Mouse (Mus musculus) myocyte (in vitro differentiated cells): Measurements from ENCODE around the gene Spatc1l. TPM values are rescaled to one million over a fixed set of nuclear protein-coding genes. Genes with fewer than 3 reads are reported as not detected.

Experiments used
- H3K27me3 ChIP-seq: one replicate; pipeline ENCODE4 v1.6.1; 2011; ENCODE audit not compliant: control insufficient read depth, insufficient read depth, insufficient read length
- H3K36me3 ChIP-seq: one replicate; pipeline ENCODE4 v1.6.1; 2011; ENCODE audit not compliant: control insufficient read depth, insufficient read depth
- H3K4me2 ChIP-seq: one replicate; pipeline ENCODE4 v1.6.1; 2011; ENCODE audit warnings: low read depth, control low read depth
- H3K4me3 ChIP-seq: one replicate; pipeline ENCODE4 v1.5.1; 2011; ENCODE audit warnings: mild to moderate bottlenecking, control low read depth, moderate library complexity
- H3K79me2 ChIP-seq: one replicate; pipeline ENCODE4 v1.6.1; 2011; ENCODE audit not compliant: control insufficient read depth, insufficient read depth
- H3ac ChIP-seq: one replicate; pipeline ENCODE4 v1.6.1; 2011; ENCODE audit not compliant: control insufficient read depth, insufficient read length
- CEBPB ChIP-seq: IDR thresholded peaks from 2 replicates; pipeline ENCODE4 v1.6.1; 2011; ENCODE audit warnings: mild to moderate bottlenecking, moderate library complexity; ENCODE audit not compliant: poor library complexity, insufficient read depth, severe bottlenecking
- E2F4 ChIP-seq: IDR thresholded peaks from one replicate; pipeline ENCODE4 v1.6.1; 2011; ENCODE audit warnings: mild to moderate bottlenecking, control low read depth, moderate library complexity; ENCODE audit not compliant: insufficient read depth
- MAX ChIP-seq: IDR thresholded peaks from one replicate; pipeline ENCODE4 v1.6.1; 2011; ENCODE audit warnings: low read depth, mild to moderate bottlenecking, control low read depth
- MYOD1 ChIP-seq, 3 experiments: IDR thresholded peaks; one replicate each; pipeline ENCODE4 v1.6.1; 2011; ENCODE audit warnings: control low read depth in 2 of 3, low read depth in 2 of 3, mild to moderate bottlenecking in 2 of 3, moderate library complexity in 1 of 3; ENCODE audit not compliant: insufficient read length in 2 of 3, control insufficient read depth in 1 of 3
- MYOG ChIP-seq, 3 experiments: IDR thresholded peaks; one replicate each; pipeline ENCODE4 v1.6.1; 2011; ENCODE audit warnings: control low read depth in 2 of 3, low read depth in 2 of 3, mild to moderate bottlenecking in 2 of 3; ENCODE audit not compliant: insufficient read length in 2 of 3, control insufficient read depth in 1 of 3, insufficient read depth in 1 of 3
- POLR2A ChIP-seq: IDR thresholded peaks from one replicate; pipeline ENCODE4 v1.6.1; 2011; ENCODE audit warnings: low read depth, mild to moderate bottlenecking, control low read depth, moderate library complexity; ENCODE audit not compliant: insufficient read length
- POLR2AphosphoS2 ChIP-seq: IDR thresholded peaks from one replicate; pipeline ENCODE4 v1.6.1; 2011; ENCODE audit warnings: low read depth, control low read depth; ENCODE audit not compliant: insufficient read length
- REST ChIP-seq: IDR thresholded peaks from one replicate; pipeline ENCODE4 v1.6.1; 2011; ENCODE audit warnings: mild to moderate bottlenecking, control low read depth, moderate library complexity; ENCODE audit not compliant: insufficient read depth, insufficient read length
- SRF ChIP-seq: IDR thresholded peaks from one replicate; pipeline ENCODE4 v1.6.1; 2011; ENCODE audit warnings: low read depth; ENCODE audit not compliant: control insufficient read depth, insufficient read length
- TCF12 ChIP-seq: IDR thresholded peaks from one replicate; pipeline ENCODE4 v1.6.1; 2011; ENCODE audit warnings: mild to moderate bottlenecking, control low read depth; ENCODE audit not compliant: poor library complexity, insufficient read depth, severe bottlenecking
- TCF3 ChIP-seq: IDR thresholded peaks from one replicate; pipeline ENCODE4 v1.6.1; 2011; ENCODE audit warnings: low read depth, control low read depth; ENCODE audit not compliant: insufficient read length
- USF1 ChIP-seq: IDR thresholded peaks from one replicate; pipeline ENCODE4 v1.6.1; 2011; ENCODE audit warnings: low read depth, mild to moderate bottlenecking, control low read depth, moderate library complexity
- polyA plus RNA-seq: library from polyadenylated mRNA; unstranded; fragments of >200 nt; fragmentation: generic; extraction: Trizol; gene quantifications from one replicate; pipeline ENCODE4 v1.2.1, GENCODE M21; 2012; ENCODE audit warnings: missing spikeins

Gene Spatc1l
- not detected for polyA plus RNA-seq

DNA sequence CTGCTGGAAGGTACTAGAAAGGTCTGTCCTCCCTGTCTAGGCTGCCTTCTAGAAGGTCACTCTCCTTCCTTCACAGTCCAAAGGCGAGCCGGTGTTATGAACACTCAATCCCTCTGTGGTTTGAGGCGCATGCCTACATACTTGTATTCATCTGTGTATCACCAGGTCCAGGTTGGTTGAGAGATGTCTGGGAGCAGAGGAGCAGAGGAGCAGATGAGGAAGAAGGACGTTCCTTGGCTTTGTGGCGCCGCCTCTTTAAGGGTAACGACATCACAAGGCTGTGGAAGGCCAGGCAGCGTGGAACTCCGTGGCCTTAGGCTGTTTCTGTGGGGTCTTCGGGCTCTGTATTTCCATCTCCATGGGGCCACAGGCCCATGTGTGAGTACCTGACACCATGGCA, at the start of gene Spatc1l:
TSS of gene Spatc1l (plus strand) at position 301 of the 400 bp plus-strand sequence.
- Histone ChIP-seq H3ac (no peak within 1 kb of the TSS), H3K4me2 (no peak within 1 kb of the TSS), H3K27me3 (peaks cover 14% of the 10 kb centered on the region), H3K36me3 (no peaks in the 10 kb centered on the region), H3K4me3 (no peak within 1 kb of the TSS), H3K79me2 (no peaks in the 10 kb centered on the region)
- no peak for TF ChIP-seq CEBPB

DNA sequence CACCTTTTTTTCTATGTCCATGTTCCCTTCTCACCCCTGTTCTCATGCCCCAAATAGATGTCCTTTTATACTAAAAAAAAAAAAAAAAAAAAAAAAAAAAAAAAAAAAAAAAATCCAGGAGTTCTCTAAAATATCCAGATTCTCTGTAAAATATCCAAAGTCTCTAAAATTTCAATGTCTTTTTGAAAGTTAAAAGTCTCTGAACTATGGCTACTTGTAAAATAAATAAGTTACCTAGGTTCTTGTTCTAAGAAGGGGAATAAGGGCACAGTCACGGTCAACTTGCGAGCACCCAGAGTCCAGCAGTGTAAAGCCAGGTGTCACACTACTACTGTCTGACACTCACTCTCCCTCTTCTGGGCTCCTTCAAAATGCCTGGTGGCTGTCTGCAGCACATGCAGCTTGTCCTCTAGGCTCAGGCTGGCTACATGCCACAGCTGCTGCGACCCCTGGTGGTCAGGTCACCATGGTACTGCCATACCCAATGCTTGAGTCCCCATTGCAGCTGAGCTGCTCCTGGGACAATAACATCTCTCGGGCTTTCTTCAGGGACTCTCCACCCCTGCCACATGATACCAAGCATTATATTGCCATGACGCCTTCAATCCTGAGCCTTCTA, 49.0 kb upstream of the Spatc1l start:
- TF ChIP-seq REST = no peak
- no peak for TF ChIP-seq TCF12
- TF ChIP-seq TCF3 = no peak
- TF ChIP-seq MAX = no peak
- peak; percentile 24 for TF ChIP-seq SRF
- peak in 1 of 3 experiments; percentile 18 for TF ChIP-seq MYOG (IDR thresholded peaks at IDR 0.05; ENCODE audit: control insufficient read depth in 1 of 3, insufficient read depth in 1 of 3, insufficient read length in 2 of 3, low read depth in 2 of 3)
- TF ChIP-seq MYOD1 (IDR thresholded peaks at IDR 0.05; ENCODE audit: control insufficient read depth in 1 of 3, insufficient read length in 2 of 3, low read depth in 2 of 3) = peak in 1 of 3 experiments; percentile 44
- no peak for TF ChIP-seq USF1
- no peak for TF ChIP-seq CEBPB
- TF ChIP-seq POLR2A = no peak
- TF ChIP-seq POLR2AphosphoS2 = peak; percentile 22
- TF ChIP-seq E2F4 = no peak
- no peaks in the 10 kb centered on the region for H3K27me3 ChIP-seq
- H3K4me2 ChIP-seq = no peak overlapping the region
- peaks cover 25% of the 10 kb centered on the region for H3K36me3 ChIP-seq
- no peak overlapping the region for H3K4me3 ChIP-seq
- no peaks in the 10 kb centered on the region for H3K79me2 ChIP-seq
- no peak overlapping the region for H3ac ChIP-seq

DNA sequence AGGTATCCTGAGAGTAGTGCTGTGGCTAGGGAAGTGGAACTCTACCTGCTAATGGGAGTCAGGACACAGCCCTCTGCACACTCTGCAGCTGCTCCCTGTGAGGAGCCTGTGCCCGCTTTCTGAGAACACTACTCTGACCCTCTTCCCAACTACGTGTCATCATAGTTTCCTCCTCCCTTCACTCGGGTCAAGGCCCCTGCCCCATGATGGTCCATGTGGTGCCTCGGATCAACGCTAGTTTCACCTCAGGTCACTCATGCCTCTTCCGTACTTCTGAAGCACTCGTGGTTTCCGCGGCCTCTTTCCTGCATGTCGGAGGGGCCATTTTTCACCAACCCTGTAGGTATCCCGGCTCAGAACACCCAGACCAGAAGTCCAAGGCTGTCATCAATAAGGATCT, 31.1 kb upstream of the Spatc1l start:
- H3K36me3 ChIP-seq = peaks cover 13% of the 10 kb centered on the region
- H3K4me2 ChIP-seq = peak overlapping the region; percentile 95
- no peaks in the 10 kb centered on the region for H3K27me3 ChIP-seq
- H3ac ChIP-seq = peak overlapping the region; percentile 1
- TF ChIP-seq CEBPB (no peak), SRF (no peak), TCF12 (no peak), MYOD1 (IDR thresholded peaks at IDR 0.05; ENCODE audit: control insufficient read depth in 1 of 3, insufficient read length in 2 of 3, low read depth in 2 of 3) (no peak), REST (no peak), POLR2A (no peak), MYOG (IDR thresholded peaks at IDR 0.05; ENCODE audit: control insufficient read depth in 1 of 3, insufficient read depth in 1 of 3, insufficient read length in 2 of 3, low read depth in 2 of 3) (no peak), POLR2AphosphoS2 (no peak), MAX (no peak), TCF3 (no peak), E2F4 (no peak)
- peaks cover 39% of the 10 kb centered on the region for H3K79me2 ChIP-seq
- H3K4me3 ChIP-seq = peak overlapping the region; percentile 72

DNA sequence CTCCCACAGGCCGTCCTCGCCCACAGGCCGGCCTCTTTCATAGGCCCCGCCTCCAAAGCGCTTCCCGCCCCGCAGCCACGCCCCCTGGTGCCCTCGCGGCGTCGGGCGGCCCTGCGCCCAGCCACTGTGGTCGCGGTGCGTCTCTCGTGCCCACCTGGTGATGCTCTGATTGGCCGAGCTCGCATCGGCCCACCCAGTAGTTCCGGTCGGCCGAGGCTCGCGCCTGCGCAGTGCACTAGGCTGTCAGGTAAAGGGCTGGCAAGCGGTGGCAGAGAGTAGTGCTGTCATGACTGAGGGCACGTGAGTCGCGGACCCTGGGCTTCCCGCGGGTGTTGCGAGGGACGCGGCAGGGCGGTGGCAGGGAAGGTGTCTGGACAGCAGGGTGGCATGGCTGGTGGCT, 30.7 kb upstream of the Spatc1l start, which contains the start of gene Lss:
TSS of gene Lss (plus strand) at position 214 of the 400 bp plus-strand sequence.
- Histone ChIP-seq H3K4me2 (peak within 1 kb of the TSS; percentile 95), H3K79me2 (peaks cover 39% of the 10 kb centered on the region), H3K27me3 (no peaks in the 10 kb centered on the region), H3K4me3 (peak within 1 kb of the TSS; percentile 72), H3K36me3 (peaks cover 18% of the 10 kb centered on the region), H3ac (peak within 1 kb of the TSS; percentile 1)
- TF ChIP-seq E2F4 = no peak
- TF ChIP-seq TCF12 = no peak
- TF ChIP-seq MYOD1 (IDR thresholded peaks at IDR 0.05; ENCODE audit: control insufficient read depth in 1 of 3, insufficient read length in 2 of 3, low read depth in 2 of 3) = peak in 2 of 3 experiments; percentile 13 to 33
- TF ChIP-seq POLR2AphosphoS2 = peak; percentile 89
- TF ChIP-seq USF1 = no peak
- peak; percentile 89 for TF ChIP-seq POLR2A
- TF ChIP-seq MAX = no peak
- TF ChIP-seq CEBPB = no peak
- no peak for TF ChIP-seq REST
- TF ChIP-seq TCF3 = no peak
- peak in 2 of 3 experiments; percentile 34 to 43 for TF ChIP-seq MYOG (IDR thresholded peaks at IDR 0.05; ENCODE audit: control insufficient read depth in 1 of 3, insufficient read depth in 1 of 3, insufficient read length in 2 of 3, low read depth in 2 of 3)
- peak; percentile 72 for TF ChIP-seq SRF

DNA sequence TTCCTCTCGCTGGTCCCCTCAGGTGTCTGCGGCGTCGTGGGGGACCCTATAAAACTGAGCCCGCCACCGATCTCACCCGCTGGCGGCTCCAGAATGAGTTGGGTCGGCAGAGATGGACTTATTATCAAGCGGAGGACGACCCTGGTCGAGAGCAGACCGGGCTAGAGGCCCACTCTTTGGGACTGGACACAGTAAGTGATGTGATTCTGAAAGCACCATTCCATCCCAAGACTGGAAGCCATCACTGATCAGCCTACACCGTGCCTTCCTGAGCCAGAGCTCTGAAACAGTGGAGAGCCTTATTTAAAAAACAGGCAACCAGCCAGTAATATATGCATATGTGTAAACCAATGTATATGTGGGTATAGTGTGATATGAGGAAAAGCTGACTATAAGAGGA, 30.2 kb upstream of the Spatc1l start:
- Histone ChIP-seq H3ac (peak overlapping the region; percentile 1), H3K36me3 (peaks cover 19% of the 10 kb centered on the region), H3K27me3 (no peaks in the 10 kb centered on the region), H3K4me2 (peak overlapping the region; percentile 60), H3K79me2 (peaks cover 39% of the 10 kb centered on the region), H3K4me3 (peak overlapping the region; percentile 72)
- TF ChIP-seq MYOG (IDR thresholded peaks at IDR 0.05; ENCODE audit: control insufficient read depth in 1 of 3, insufficient read depth in 1 of 3, insufficient read length in 2 of 3, low read depth in 2 of 3) (no peak), POLR2A (no peak), POLR2AphosphoS2 (no peak), USF1 (no peak), SRF (no peak), MYOD1 (IDR thresholded peaks at IDR 0.05; ENCODE audit: control insufficient read depth in 1 of 3, insufficient read length in 2 of 3, low read depth in 2 of 3) (no peak), E2F4 (no peak), REST (no peak)
